Mouse (Mus musculus) CH12.LX (cell line): ENCODE measurements at regions not wholly inside any gene's neighbourhood (a gene's known extent, or its start where the extent isn't known, plus 50 kb on each side); places are given as distances from the start of the nearest gene placed in this dataset.

Experiments used
- DNase-seq: peaks from one replicate; pipeline ENCODE4 v3.0.0-alpha.2; 2013; ENCODE audit errors: extremely low read depth
- H3K27ac ChIP-seq: 2 replicates; pipeline ENCODE4 v1.5.1; 2012; ENCODE audit warnings: low read depth, mild to moderate bottlenecking, control low read depth, moderate library complexity; ENCODE audit not compliant: insufficient read depth
- H3K27me3 ChIP-seq: replicated peaks from 2 replicates; pipeline ENCODE3; 2012; ENCODE audit warnings: inconsistent platforms
- H3K36me3 ChIP-seq, 2 experiments: replicated peaks in 1 of 2; 2 replicates each; pipeline versions ENCODE3 to v1.6.1; 2012; ENCODE audit warnings: inconsistent platforms in 1 of 2, low read length in 1 of 2, mild to moderate bottlenecking in 1 of 2, mixed read lengths in 1 of 2, moderate library complexity in 1 of 2; ENCODE audit not compliant: control insufficient read depth in 1 of 2, insufficient read depth in 1 of 2
- H3K4me1 ChIP-seq, 2 experiments: 2 replicates each; pipeline ENCODE4 v1.6.1; 2012; ENCODE audit warnings: inconsistent platforms in 1 of 2, moderate library complexity in 1 of 2; ENCODE audit not compliant: insufficient read depth in 2 of 2, control insufficient read depth in 1 of 2
- H3K4me2 ChIP-seq: 2 replicates; pipeline ENCODE4 v1.6.1; 2012; ENCODE audit warnings: low read depth, mild to moderate bottlenecking, control low read depth; ENCODE audit not compliant: poor library complexity, insufficient read depth, severe bottlenecking
- H3K4me3 ChIP-seq, 3 experiments: fragments of 150-350 bp in 1 of 3; sonication (generic) in 1 of 3; replicated peaks in 1 of 3; 2 replicates each; pipeline versions ENCODE3 to v1.5.1; 2011 to 2012; ENCODE audit warnings: low read depth in 2 of 3, low read length in 2 of 3, mild to moderate bottlenecking in 2 of 3, moderate library complexity in 2 of 3, control low read depth in 1 of 3, improper control_type of control experiment in 1 of 3, inconsistent platforms in 1 of 3, mixed read lengths in 1 of 3; ENCODE audit not compliant: poor library complexity in 1 of 3
- H3K79me2 ChIP-seq: replicated peaks from 2 replicates; pipeline ENCODE4 v1.6.1; 2012; ENCODE audit warnings: mild to moderate bottlenecking, moderate library complexity; ENCODE audit not compliant: control insufficient read depth, poor library complexity, insufficient read depth, severe bottlenecking; ENCODE audit errors: extremely low read depth
- H3K9ac ChIP-seq: 2 replicates; pipeline ENCODE4 v1.6.1; 2012; ENCODE audit warnings: low read depth, mild to moderate bottlenecking, control low read depth, moderate library complexity; ENCODE audit not compliant: insufficient read depth
- H3K9me3 ChIP-seq: replicated peaks from 2 replicates; pipeline ENCODE3; 2012; ENCODE audit warnings: low read length, inconsistent platforms, mixed read lengths
- ELF1 ChIP-seq: IDR thresholded peaks from 2 replicates; pipeline ENCODE4 v1.6.1; 2014; ENCODE audit warnings: low read depth, mild to moderate bottlenecking, inconsistent platforms, low read length, improper control_type of control experiment
- ETS1 ChIP-seq: conservative IDR thresholded peaks from 2 replicates; pipeline ENCODE4 v1.6.1; 2012; ENCODE audit warnings: low read depth, mild to moderate bottlenecking, inconsistent platforms, low read length, improper control_type of control experiment, moderate library complexity
- GABPA ChIP-seq: IDR thresholded peaks from 2 replicates; pipeline ENCODE4 v1.6.1; 2012; ENCODE audit warnings: low read depth, low read length, improper control_type of control experiment, inconsistent platforms; ENCODE audit not compliant: insufficient replicate concordance
- HCFC1 ChIP-seq: IDR thresholded peaks from 2 replicates; pipeline ENCODE4 v1.6.1; 2012; ENCODE audit warnings: low read depth, mild to moderate bottlenecking, inconsistent platforms, low read length, improper control_type of control experiment
- MAFK ChIP-seq: IDR thresholded peaks from 2 replicates; pipeline ENCODE4 v1.6.1; 2011; ENCODE audit warnings: low read length, improper control_type of control experiment; ENCODE audit not compliant: insufficient replicate concordance
- MEF2A ChIP-seq: IDR thresholded peaks from 2 replicates; pipeline ENCODE4 v1.6.1; 2014; ENCODE audit warnings: low read depth, mild to moderate bottlenecking, inconsistent platforms, low read length, improper control_type of control experiment, borderline replicate concordance
- MXI1 ChIP-seq: IDR thresholded peaks from 2 replicates; pipeline ENCODE4 v1.6.1; 2011; ENCODE audit warnings: mild to moderate bottlenecking, low read depth, low read length, improper control_type of control experiment
- MYC ChIP-seq: IDR thresholded peaks from 2 replicates; pipeline ENCODE4 v1.6.1; 2011; ENCODE audit warnings: low read depth, mild to moderate bottlenecking, improper control_type of control experiment, low read length
- POLR2A ChIP-seq: IDR thresholded peaks from 2 replicates; pipeline ENCODE4 v1.6.1; 2011; ENCODE audit warnings: low read depth, mild to moderate bottlenecking, improper control_type of control experiment, low read length
- RAD21 ChIP-seq: IDR thresholded peaks from 2 replicates; pipeline ENCODE4 v1.6.1; 2011; ENCODE audit warnings: low read depth, mild to moderate bottlenecking, low read length, improper control_type of control experiment, moderate library complexity
- SMC3 ChIP-seq: IDR thresholded peaks from 2 replicates; pipeline ENCODE4 v1.6.1; 2011; ENCODE audit warnings: low read depth, low read length, improper control_type of control experiment
- USF1 ChIP-seq: IDR thresholded peaks from 2 replicates; pipeline ENCODE4 v1.6.1; 2014; ENCODE audit warnings: low read depth, mild to moderate bottlenecking, inconsistent platforms, low read length, improper control_type of control experiment
- ZKSCAN1 ChIP-seq: IDR thresholded peaks from 2 replicates; pipeline ENCODE4 v1.6.1; 2012; ENCODE audit warnings: low read depth, inconsistent platforms, low read length, improper control_type of control experiment, borderline replicate concordance
- ZNF384 ChIP-seq: IDR thresholded peaks from 2 replicates; pipeline ENCODE4 v1.6.1; 2012; ENCODE audit warnings: low read depth, low read length, improper control_type of control experiment, inconsistent platforms
- dilution Hi-C: fragments of 300-500 bp; cut with MboI; formaldehyde crosslinking; loops from 2 replicates; pipeline ENCODE4 v1.14.3; 2020; ENCODE audit warnings: low sequenced_read_pairs; ENCODE audit not compliant: extremely low pct_unique_long_range_greater_than_20kb, extremely low pct_ligation_motif_present
- in situ Hi-C: fragments of 300-500 bp; cut with MboI; formaldehyde crosslinking; loops from 3 replicates; pipeline ENCODE4 v1.14.3; 2019; ENCODE audit warnings: low sequenced_read_pairs, low pct_ligation_motif_present, low pct_unique_long_range_greater_than_20kb, mixed read lengths

DNA sequence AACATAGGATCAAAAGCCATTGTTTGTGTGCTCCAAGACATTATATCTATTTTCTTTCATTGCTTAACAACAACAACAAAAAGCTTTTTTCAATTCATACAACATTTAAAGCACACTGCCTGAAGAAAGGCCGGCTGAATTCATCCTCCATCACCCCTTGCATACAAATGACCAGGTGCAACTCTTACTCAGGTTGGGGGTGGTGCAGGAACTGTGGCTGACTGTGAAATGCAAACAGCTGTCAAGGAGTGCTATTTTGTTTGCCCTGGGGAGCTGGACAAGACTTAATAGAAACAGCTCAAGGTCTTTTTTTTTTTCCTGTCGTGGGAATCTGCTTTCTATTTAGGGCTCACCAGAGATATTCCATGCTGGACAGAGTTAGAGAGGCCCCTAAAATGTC, 406.6 kb upstream of the Cldn34d start:
- Histone ChIP-seq H3K36me3 (no peaks in the 10 kb centered on the region), H3K4me1 (no peaks in the 10 kb centered on the region), H3K9ac (no peak overlapping the region), H3K9me3 (no peaks in the 10 kb centered on the region), H3K79me2 (no peaks in the 10 kb centered on the region), H3K27me3 (no peaks in the 10 kb centered on the region), H3K4me2 (no peak overlapping the region), H3K27ac (no peak overlapping the region), H3K4me3 (no peak overlapping the region)
- TF ChIP-seq RAD21 = no peak
- no peak for TF ChIP-seq ELF1
- 0 out of 2 replicates have a peak, but pooled peaks have one; percentile 8 for TF ChIP-seq ETS1
- no peak for TF ChIP-seq MAFK
- in situ Hi-C loops = no loop called here
- no peak for DNase-seq
- dilution Hi-C loops = no loop called here

DNA sequence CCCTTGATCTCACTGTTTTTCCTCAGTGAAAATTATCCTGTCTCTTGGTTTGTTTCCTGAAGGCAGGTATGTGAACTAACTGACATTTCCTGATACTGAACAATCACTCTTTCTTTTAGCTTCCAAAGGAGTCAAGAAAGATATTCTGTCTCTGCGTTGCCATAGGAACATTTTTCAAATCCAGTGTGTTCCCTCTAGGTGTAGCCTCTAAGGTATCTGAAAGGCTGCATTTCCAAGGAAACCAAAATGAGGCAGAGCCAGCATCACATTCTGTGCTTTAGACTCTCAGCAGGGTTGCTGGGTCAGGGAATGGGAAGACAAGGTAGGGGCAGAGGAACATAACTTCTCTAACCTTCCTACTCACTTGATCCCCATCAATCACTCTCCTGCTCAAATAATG, 411.2 kb upstream of the Cldn34d start:
- H3K27me3 ChIP-seq = no peaks in the 10 kb centered on the region
- no peaks in the 10 kb centered on the region for H3K79me2 ChIP-seq
- no peak overlapping the region for H3K4me2 ChIP-seq
- H3K9me3 ChIP-seq = no peaks in the 10 kb centered on the region
- no peak for DNase-seq
- TF ChIP-seq HCFC1 (no peak), MXI1 (no peak), USF1 (no peak), MEF2A (no peak), GABPA (no peak), POLR2A (no peak), ETS1 (no peak), SMC3 (no peak), MYC (no peak), ZKSCAN1 (no peak), ZNF384 (no peak)
- H3K4me3 ChIP-seq = no peak overlapping the region
- no peak overlapping the region for H3K9ac ChIP-seq
- no peaks in the 10 kb centered on the region for H3K4me1 ChIP-seq
- H3K27ac ChIP-seq = no peak overlapping the region
- no peaks in the 10 kb centered on the region for H3K36me3 ChIP-seq
- in situ Hi-C loops = no loop called here
- dilution Hi-C loops = no loop called here
